Mouse (Mus musculus) kidney, adult 8-10 months (tissue): ENCODE data around the gene Polr2b.

ENCODE experiments used
- DNase-seq, 2 experiments: peaks; one replicate each; pipeline ENCODE4 v3.0.0; 2022

The Polr2b gene

DNA sequence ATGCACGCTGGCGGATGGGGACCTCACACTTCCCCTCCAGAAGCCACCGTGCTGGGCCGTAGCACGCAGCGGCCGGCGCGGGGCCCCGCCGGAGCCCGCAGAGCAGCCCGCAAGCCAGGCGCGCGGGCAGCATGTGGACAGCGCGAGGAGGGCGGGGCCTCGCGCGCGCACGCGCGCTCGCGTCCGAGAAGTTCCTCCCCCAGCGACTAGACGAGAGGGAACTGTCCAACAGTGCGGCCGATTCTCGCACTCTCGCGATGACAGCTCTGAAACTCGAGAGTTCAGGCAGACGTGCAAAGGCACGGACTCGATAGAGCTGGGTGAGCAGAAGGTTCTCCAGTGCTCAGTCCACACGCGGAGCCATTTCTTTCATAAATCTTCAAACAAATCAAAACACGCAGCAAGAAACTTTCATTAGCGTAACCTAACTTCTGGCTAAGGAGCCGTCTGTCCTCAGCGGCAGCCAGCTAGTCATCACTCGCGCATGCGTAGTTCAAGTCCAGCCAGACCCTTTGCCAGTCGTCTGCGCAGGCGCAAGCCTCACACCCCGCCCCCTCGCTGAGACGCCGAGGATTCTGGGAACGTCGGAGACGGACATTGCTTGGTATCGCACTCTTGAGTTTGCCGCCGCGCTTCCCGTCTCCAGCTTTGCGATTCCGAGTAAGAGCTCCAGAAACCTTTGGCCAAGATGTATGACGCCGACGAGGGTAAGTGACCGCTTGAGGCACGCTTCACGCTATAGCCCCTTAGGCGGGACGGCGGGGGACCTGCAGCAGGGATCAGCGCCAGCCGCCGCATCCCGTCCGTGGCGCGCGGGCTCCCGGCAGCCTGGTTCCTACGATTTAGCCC is at the start of gene Polr2b, which contains the start of gene Noa1:
Polr2b (plus strand) TSS at position 224 of the 849 bp plus-strand sequence.
Noa1 (minus strand) TSS at position 161 of the 849 bp plus-strand sequence.
- peak; percentile 97 to 99 for DNase-seq

DNA sequence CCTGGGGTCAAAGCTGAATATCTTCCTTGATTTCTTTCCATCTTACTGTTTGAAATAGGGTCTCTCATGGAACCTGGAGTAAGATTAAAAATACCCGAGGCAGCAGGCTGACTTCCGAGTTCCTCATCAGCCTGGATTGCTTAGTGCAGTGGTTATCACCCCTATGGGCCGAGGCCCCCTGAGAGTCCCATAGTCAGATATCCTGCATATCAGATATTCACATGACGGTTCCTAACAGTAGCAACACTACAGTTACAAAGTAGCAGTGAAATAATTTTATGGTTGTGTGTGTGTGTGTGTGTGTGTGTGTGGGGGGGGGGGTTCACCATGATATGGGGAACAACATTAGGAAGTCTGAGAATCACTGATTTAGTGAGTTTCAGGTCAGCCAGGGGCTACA is 48.8 kb upstream of the Polr2b start:
- DNase-seq: no peak

GRCm38 (mm10) chr5:77262105-77262504 is 47.8 kb upstream of the Polr2b start:
- DNase-seq: no peak

DNA sequence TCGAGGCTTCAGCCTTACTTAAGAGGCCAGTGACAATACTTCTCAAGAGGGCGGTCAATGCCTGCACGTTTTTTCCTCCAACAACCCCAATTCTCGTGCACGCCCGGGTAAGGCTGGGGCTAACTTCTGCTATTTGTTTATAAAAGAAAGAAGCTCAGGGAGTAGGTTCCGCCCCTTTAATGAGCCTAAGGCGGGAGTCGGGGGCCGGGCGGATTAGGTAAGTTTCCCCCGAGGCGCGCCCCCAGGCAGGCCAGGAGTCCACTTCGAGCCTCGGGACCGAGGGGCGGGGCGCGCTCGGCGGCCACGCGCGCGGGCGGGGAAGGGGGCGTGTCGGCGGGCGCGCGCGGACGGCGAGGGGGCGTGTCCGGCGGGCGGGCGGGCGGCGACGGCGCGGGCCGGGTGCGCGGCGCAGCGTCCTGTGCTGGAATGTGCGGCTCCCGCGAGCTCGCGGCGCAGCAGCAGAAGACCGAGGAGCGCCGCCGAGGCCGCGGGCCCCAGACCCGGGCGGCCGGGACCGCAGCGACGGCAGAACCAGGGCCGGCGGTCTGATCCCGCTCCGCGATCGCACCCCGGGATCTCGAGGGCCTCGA is 44.8 kb upstream of the Polr2b start, which contains the start of gene Rest:
Rest (plus strand) TSS at position 411 of the 590 bp plus-strand sequence.
- peak; percentile 85 to 89 for DNase-seq

- DNase-seq: peak; percentile 54 to 68
Measured at GRCm38 (mm10) chr5:77265671-77266065, 44.3 kb upstream of the Polr2b start.

DNA sequence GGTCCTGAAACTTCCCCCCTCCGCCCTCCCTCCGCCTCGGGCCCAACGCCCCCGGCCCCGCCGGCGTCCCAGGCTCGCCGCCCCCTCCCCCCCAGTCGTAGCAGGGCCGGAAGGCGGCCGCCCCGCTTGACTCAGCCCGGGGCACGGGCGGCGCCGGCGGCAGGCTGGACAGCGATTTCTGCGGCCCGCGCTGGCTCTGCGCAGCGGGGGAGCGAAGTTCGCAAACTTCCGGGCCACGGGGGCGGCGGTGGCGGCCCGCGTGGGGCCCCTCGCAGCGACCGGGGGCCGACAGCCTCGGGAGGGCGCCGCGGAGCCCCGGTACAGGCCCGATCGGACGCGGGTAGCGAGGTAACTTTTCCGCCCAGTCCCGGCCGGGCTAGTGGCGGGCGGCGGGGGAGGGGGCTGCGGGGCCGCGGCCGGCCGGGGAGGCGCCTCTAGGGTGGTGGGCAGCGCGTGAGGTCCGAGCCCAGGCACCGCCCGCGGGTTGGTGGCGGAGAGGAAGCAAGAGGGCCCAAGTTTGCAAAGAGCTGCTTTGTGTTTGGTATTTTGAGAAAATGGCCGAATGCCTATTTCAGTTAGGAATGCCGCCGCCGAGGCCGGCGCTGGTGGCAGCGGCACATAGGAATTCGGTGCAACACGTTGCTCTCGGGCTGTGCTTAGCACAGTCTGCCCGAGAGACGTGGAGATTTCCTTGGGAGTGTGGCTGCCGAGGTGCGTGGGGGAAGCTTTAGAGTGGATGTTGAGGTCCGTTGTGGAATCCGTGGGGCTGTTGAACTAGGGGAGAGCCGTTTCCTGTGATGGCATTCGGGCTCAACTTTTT is 43.7 kb upstream of the Polr2b start:
- DNase-seq: peak in 1 of 2 experiments; percentile 52

GRCm38 (mm10) chr5:77266886-77267401 is 43.0 kb upstream of the Polr2b start:
- DNase-seq: no peak

GRCm38 (mm10) chr5:77267441-77267840 is 42.5 kb upstream of the Polr2b start:
- no peak for DNase-seq

- DNase-seq: no peak
Measured at GRCm38 (mm10) chr5:77267957-77268624, 41.9 kb upstream of the Polr2b start.

DNA sequence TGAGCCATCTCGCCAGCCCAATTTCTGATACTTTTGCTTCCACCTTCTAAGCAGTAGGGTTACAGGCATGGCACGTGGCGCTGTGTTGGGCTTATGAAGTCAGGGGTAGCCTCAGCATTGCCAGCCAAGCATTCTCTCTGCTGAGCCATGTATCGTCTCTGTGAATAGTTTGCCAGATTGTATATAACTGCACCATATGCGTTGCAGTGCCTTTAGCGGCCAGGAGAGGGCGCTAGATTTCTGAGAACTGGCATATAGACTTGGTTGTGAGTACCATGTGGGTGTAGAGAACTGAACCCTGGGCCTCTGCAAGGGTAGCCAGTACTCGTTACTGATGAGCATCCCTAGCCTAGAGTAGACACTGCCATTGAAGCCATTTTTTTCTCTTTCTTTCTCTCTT is 40.5 kb upstream of the Polr2b start:
- DNase-seq: no peak

DNA sequence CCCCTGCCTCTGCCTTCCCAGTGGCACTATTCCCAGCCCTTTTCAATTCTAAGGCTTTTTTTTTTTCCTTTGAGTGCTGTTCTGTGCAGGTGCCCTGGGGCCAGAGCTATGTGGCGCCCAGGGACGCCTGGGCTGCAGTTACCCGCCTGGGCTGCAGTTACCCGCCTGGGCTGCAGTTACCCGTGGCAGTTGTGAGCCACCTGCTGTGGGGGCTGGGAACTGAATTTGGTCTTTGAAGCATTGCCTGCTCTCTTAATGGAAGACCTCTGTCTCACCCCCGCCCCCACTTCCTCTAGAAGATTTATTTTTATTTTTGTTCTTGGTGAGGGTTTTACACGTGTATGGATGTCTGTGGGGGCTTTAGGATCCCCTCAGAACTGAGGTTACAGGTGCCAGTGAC is 36.8 kb upstream of the Polr2b start:
- no peak for DNase-seq

- DNase-seq: peak in 1 of 2 experiments; percentile 40
Measured at GRCm38 (mm10) chr5:77275950-77276349, 34.0 kb upstream of the Polr2b start.

DNA sequence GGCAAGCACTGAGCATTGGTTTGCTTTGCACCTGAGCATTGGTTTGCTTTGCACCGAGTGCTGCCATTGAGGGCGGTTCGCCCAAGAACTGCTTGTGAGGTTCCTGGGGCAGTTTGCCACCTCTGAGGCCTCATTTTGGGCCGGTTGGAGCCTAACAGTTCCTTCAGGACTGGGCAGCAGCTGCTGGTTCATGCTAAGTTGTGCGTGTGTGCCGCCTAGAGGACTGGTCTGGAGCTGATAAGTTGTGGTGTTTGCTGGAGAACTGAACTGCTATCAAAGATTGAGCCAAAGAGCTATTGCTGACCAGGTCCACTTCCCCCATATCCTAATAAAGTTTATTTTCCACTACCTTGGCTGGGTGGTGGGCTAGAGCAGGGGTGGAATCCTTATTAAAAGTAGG is 32.7 kb upstream of the Polr2b start:
- no peak for DNase-seq

GRCm38 (mm10) chr5:77281518-77282174 is 28.3 kb upstream of the Polr2b start:
- no peak for DNase-seq

DNA sequence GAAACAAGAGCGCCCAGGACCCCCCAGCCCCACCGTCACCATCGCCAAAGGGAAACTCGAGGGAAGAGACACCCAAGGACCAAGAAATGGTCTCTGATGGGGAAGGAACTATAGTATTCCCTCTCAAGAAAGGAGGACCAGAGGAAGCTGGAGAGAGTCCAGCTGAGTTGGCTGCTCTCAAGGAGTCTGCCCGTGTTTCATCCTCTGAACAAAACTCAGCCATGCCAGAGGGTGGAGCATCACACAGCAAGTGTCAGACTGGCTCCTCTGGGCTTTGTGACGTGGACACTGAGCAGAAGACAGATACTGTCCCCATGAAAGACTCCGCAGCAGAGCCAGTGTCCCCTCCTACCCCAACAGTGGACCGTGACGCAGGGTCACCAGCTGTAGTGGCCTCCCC is 27.7 kb upstream of the Polr2b start:
- no peak for DNase-seq

GRCm38 (mm10) chr5:77285685-77286084 is 24.3 kb upstream of the Polr2b start:
- no peak for DNase-seq

GRCm38 (mm10) chr5:77286904-77287303 is 23.0 kb upstream of the Polr2b start:
- DNase-seq: no peak

DNA sequence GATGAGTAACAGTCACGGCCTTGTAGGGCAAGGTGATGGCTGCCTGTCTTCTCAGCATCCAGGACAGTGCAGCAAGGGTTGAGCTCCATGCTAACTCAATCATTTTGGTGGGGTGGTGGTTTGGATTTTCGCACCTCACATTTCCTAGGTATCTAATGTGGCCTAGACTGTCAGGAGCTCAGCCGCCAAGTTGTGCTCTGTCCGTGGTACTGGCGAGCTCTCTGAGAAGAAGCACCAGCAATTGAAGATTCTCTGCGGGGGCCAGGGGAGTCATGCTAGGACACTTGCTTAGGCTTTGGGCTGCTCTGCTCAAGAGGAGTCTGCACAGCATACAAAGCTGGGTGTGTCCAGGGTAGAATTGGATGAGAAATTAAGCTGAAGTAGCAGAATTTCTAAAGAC is 22.0 kb upstream of the Polr2b start:
- DNase-seq: no peak

- no peak for DNase-seq
Measured at GRCm38 (mm10) chr5:77289686-77290085, 20.3 kb upstream of the Polr2b start.

DNA sequence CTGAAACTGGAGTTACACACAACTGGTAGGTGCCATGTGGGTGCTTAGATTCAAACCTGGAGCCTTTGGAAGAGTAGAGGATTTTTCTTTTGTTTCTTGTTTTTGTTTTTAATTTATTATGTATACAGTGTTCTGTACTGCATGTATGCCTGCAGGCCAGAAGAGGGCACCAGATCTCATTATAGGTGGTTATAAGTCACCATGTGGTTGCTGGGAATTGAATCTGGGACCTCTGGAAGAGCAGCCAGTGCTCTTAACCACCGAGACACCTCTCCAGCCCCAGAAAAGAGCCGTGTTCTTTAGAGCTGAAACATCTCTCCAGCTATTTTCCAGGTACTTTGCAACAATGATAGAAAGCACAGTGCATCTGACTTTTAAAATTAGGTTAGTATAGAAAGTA is 19.3 kb upstream of the Polr2b start:
- DNase-seq: no peak

DNA sequence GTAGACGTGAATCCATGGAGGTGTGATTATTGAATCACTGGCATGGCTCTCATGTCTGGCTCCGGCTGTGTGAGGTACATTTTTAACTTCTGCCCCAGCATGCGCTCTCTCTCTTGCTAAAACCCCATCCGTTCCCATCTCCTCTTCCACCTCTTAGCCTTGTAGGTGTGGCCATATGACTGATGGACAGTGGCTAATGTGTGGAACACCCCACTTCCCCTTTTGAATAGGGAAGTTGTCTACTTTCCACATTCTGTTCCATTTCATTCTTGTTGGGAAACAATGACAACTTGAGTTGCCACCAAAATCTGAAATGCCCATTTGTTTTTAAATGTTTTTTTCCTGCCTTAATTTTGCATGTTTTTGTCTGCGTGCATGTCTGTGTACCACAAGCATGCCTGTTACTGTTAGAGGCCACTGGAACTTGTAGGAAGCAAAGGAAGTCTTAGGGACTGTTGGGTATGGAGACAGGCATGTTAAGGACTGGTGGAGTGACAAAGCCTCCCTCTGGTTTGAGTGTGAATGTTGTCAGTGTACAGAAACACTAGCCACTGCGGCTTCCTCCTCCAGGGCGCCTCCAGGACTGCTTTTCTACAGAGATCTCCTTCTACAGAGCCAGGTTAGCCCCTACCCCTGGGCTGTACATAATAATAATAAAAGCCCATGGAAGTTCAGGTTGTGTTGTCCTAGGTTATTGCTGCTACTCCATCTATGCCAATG is 17.0 kb upstream of the Polr2b start:
- no peak for DNase-seq
